Mouse (Mus musculus) hindbrain, embryonic 11.5 days (tissue): ENCODE data around the gene Plcb1. TPM values are rescaled to one million over a fixed set of nuclear protein-coding genes. Genes with fewer than 3 reads are reported as not detected.

Experiments used
- ATAC-seq: fragments of 200-750 bp; cut with Nextera tagmentation; 2 replicates; pipeline ENCODE4 v1.8.0; 2017; ENCODE audit warnings: mild to moderate bottlenecking, moderate TSS enrichment, moderate library complexity; ENCODE audit not compliant: low FRiP score
- DNase-seq: peaks from one replicate; pipeline ENCODE4 v3.0.0-alpha.2; 2015; ENCODE audit warnings: low spot score
- H3K27ac ChIP-seq: fragments of 300-500 bp; sonication (generic); 2 replicates; pipeline ENCODE4 v1.5.1; 2014; ENCODE audit warnings: mild to moderate bottlenecking, low read depth, low read length
- H3K27me3 ChIP-seq: fragments of 300-500 bp; sonication (generic); 2 replicates; pipeline ENCODE4 v1.6.1; 2014; ENCODE audit warnings: mild to moderate bottlenecking, low read length, moderate library complexity, mixed read lengths; ENCODE audit not compliant: control insufficient read depth, insufficient read depth
- H3K36me3 ChIP-seq: fragments of 300-500 bp; sonication (generic); 2 replicates; pipeline ENCODE4 v1.6.1; 2014; ENCODE audit warnings: mild to moderate bottlenecking, low read length, moderate library complexity, mixed read lengths; ENCODE audit not compliant: control insufficient read depth, insufficient read depth
- H3K4me1 ChIP-seq: fragments of 300-500 bp; sonication (generic); replicated peaks from 2 replicates; pipeline ENCODE4 v1.6.1; 2014; ENCODE audit warnings: low read length, mixed read lengths; ENCODE audit not compliant: control insufficient read depth, insufficient read depth
- H3K4me2 ChIP-seq: fragments of 300-500 bp; sonication (generic); replicated peaks from 2 replicates; pipeline ENCODE4 v1.6.1; 2014; ENCODE audit warnings: mild to moderate bottlenecking, low read depth, low read length
- H3K4me3 ChIP-seq: fragments of 300-500 bp; sonication (generic); 2 replicates; pipeline ENCODE4 v1.5.1; 2014; ENCODE audit warnings: low read depth, low read length
- H3K9ac ChIP-seq: fragments of 300-500 bp; sonication (generic); 2 replicates; pipeline ENCODE4 v1.6.1; 2014; ENCODE audit warnings: low read depth, low read length
- H3K9me3 ChIP-seq: fragments of 300-500 bp; sonication (generic); 2 replicates; pipeline ENCODE4 v1.6.1; 2016; ENCODE audit warnings: low read length; ENCODE audit not compliant: control insufficient read depth
- WGBS: fragments of 180-500 bp; shearing (Covaris S2); extraction: QIAGEN DNeasy Blood & Tissue Kit; methylation state at CpG from one replicate; pipeline ENCODE4 v1.1.7; 2014; 5-methylcytosine and 5-hydroxymethylcytosine counted together
- polyA plus RNA-seq: library from polyadenylated mRNA; unstranded; fragments of >200 nt; fragmentation: Nextera tagmentation; extraction: Ambion mirVana; gene quantifications from 2 replicates; pipeline ENCODE4 v1.2.1, GENCODE M21; 2014

Gene Plcb1
- polyA plus RNA-seq, 1 experiment from 2014 or later: 10.7 TPM

GRCm38 (mm10) chr2:135161673-135162072, 375.8 kb downstream of the Plcb1 start:
- no peaks in the 10 kb centered on the region for H3K36me3 ChIP-seq
- no peaks in the 10 kb centered on the region for H3K9me3 ChIP-seq
- ATAC-seq: no peak
- H3K4me2 ChIP-seq: no peak overlapping the region
- no peak overlapping the region for H3K9ac ChIP-seq
- H3K4me3 ChIP-seq: no peak overlapping the region
- no peaks in the 10 kb centered on the region for H3K4me1 ChIP-seq
- no peak overlapping the region for H3K27ac ChIP-seq
- DNase-seq: no peak
- H3K27me3 ChIP-seq: no peaks in the 10 kb centered on the region
- 92% methylated on average over 4 of the region's 4 CpGs for WGBS

GRCm38 (mm10) chr2:135165512-135165911, 379.6 kb downstream of the Plcb1 start:
- H3K9ac ChIP-seq: no peak overlapping the region
- DNase-seq: no peak
- no peaks in the 10 kb centered on the region for H3K9me3 ChIP-seq
- WGBS: 87% methylated on average over 3 of the region's 3 CpGs
- no peak overlapping the region for H3K4me2 ChIP-seq
- no peak for ATAC-seq
- no peaks in the 10 kb centered on the region for H3K4me1 ChIP-seq
- no peaks in the 10 kb centered on the region for H3K27me3 ChIP-seq
- no peak overlapping the region for H3K27ac ChIP-seq
- no peak overlapping the region for H3K4me3 ChIP-seq
- H3K36me3 ChIP-seq: no peaks in the 10 kb centered on the region

- no peaks in the 10 kb centered on the region for H3K4me1 ChIP-seq
- no peaks in the 10 kb centered on the region for H3K36me3 ChIP-seq
- no peak overlapping the region for H3K4me3 ChIP-seq
- H3K9me3 ChIP-seq: no peaks in the 10 kb centered on the region
- 82% methylated on average over 4 of the region's 4 CpGs for WGBS
- no peak overlapping the region for H3K27ac ChIP-seq
- no peak overlapping the region for H3K4me2 ChIP-seq
- DNase-seq: no peak
- no peak overlapping the region for H3K9ac ChIP-seq
- no peak for ATAC-seq
- no peaks in the 10 kb centered on the region for H3K27me3 ChIP-seq
Measured at GRCm38 (mm10) chr2:135175544-135175943, 389.7 kb downstream of the Plcb1 start.

GRCm38 (mm10) chr2:135187659-135188058, 401.8 kb downstream of the Plcb1 start:
- Histone ChIP-seq H3K4me1 (no peaks in the 10 kb centered on the region), H3K9ac (no peak overlapping the region), H3K27me3 (no peaks in the 10 kb centered on the region), H3K36me3 (no peaks in the 10 kb centered on the region), H3K9me3 (no peaks in the 10 kb centered on the region), H3K4me2 (no peak overlapping the region), H3K4me3 (no peak overlapping the region), H3K27ac (no peak overlapping the region)
- ATAC-seq (no peak), DNase-seq (no peak)
- WGBS: 87% methylated on average over 6 of the region's 6 CpGs

GRCm38 (mm10) chr2:135200830-135201229, 415.0 kb downstream of the Plcb1 start:
- no peak overlapping the region for H3K4me3 ChIP-seq
- ATAC-seq: no peak
- no peak for DNase-seq
- no peaks in the 10 kb centered on the region for H3K4me1 ChIP-seq
- WGBS: 91% methylated on average over 3 of the region's 3 CpGs
- no peak overlapping the region for H3K27ac ChIP-seq
- H3K9me3 ChIP-seq: no peaks in the 10 kb centered on the region
- H3K4me2 ChIP-seq: no peak overlapping the region
- H3K9ac ChIP-seq: no peak overlapping the region
- no peaks in the 10 kb centered on the region for H3K36me3 ChIP-seq
- H3K27me3 ChIP-seq: no peaks in the 10 kb centered on the region

- no peak overlapping the region for H3K4me3 ChIP-seq
- no peak overlapping the region for H3K9ac ChIP-seq
- no peaks in the 10 kb centered on the region for H3K4me1 ChIP-seq
- WGBS: 94% methylated on average over 4 of the region's 4 CpGs
- no peaks in the 10 kb centered on the region for H3K36me3 ChIP-seq
- H3K27ac ChIP-seq: no peak overlapping the region
- H3K9me3 ChIP-seq: no peaks in the 10 kb centered on the region
- no peak for ATAC-seq
- no peak overlapping the region for H3K4me2 ChIP-seq
- no peak for DNase-seq
- H3K27me3 ChIP-seq: no peaks in the 10 kb centered on the region
Measured at GRCm38 (mm10) chr2:135202390-135202789, 416.5 kb downstream of the Plcb1 start.

- DNase-seq (no peak), ATAC-seq (no peak)
- no peaks in the 10 kb centered on the region for H3K9me3 ChIP-seq
- H3K27ac ChIP-seq: no peak overlapping the region
- H3K4me2 ChIP-seq: no peak overlapping the region
- no peaks in the 10 kb centered on the region for H3K36me3 ChIP-seq
- H3K9ac ChIP-seq: no peak overlapping the region
- WGBS: 81% methylated on average over 11 of the region's 11 CpGs
- H3K4me3 ChIP-seq: no peak overlapping the region
- no peaks in the 10 kb centered on the region for H3K4me1 ChIP-seq
- no peaks in the 10 kb centered on the region for H3K27me3 ChIP-seq
Measured at GRCm38 (mm10) chr2:135204141-135205120, 418.6 kb downstream of the Plcb1 start.

- Histone ChIP-seq H3K9ac (no peak overlapping the region), H3K27ac (no peak overlapping the region), H3K4me1 (no peaks in the 10 kb centered on the region), H3K4me3 (no peak overlapping the region), H3K27me3 (no peaks in the 10 kb centered on the region), H3K9me3 (no peaks in the 10 kb centered on the region), H3K36me3 (no peaks in the 10 kb centered on the region), H3K4me2 (no peak overlapping the region)
- DNase-seq (no peak), ATAC-seq (no peak)
- WGBS: 93% methylated on average over 1 of the region's 1 CpGs
Measured at GRCm38 (mm10) chr2:135208890-135209289, 423.0 kb downstream of the Plcb1 start.
